Mouse (Mus musculus): ENCODE results near the gene Myo10. TPM values are rescaled to one million over a fixed set of nuclear protein-coding genes. Genes with fewer than 3 reads are reported as not detected.

Myo10 gene
- total RNA-seq, 2 experiments from 2014 or later, result 71.4 to 77.1 TPM

DNA sequence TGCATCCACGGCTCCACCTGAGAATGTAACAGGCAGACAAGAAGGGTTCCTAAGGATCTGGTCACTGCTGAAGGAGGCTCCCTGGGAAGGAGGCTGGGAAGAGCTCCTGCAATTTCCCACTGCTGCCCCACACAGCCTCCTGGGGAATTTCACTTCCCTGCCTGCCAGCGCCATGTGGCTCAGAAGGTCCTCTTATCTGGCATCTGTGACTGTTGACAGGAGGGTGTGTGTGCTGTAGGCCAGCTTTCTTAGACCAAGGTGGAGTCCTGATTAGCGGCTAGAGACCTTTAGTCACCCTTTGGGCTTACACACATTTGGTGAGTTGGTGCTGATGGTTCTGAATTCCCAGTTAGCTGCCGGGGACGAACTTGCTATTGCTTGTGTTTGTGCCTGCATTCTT, 28.0 kb downstream of the Myo10 start:
- no peak for DNase-seq (ENCODE audit: low spot score in 2 of 2)

DNA sequence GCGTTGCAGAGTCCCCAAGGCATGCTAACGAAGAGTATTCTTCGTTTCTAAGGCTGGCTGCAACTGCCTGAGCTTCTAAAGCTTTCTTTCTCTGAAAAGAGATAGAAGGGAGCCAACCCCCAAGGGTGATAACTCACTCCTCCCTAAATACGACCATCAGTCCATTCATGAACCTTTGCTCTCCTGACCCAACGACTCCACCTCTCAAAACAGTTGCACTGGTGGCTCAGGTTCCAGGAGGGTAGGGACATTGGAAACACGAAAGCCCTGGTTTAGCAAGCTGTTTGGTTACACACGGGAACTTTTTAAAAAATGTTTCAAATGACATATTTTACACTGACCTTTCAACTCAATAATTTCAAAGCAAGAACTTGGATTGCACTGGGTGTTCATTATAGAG, 29.5 kb downstream of the Myo10 start:
- no peak for DNase-seq (ENCODE audit: low spot score in 2 of 2)

DNA sequence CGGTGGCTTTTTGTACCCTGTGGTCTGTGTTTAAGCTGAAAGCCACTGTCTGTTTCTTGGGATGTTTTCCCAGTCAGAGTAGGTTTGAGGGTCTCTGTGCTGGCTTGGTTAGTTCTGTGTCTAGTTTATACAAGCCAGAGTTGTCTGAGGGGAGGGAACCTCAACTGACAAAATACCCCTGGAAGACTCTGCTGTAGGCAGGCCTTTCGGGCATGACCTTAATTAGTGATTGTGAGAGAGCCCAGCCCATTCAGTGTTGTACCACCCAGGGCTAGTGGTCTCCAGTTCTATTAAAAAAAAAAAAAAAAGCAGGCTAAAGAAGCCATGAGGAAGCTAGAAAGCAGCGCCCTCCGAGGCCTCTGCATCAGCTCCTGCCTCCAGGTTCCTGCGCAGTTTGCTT, 30.0 kb downstream of the Myo10 start:
- DNase-seq (ENCODE audit: low spot score in 2 of 2), result no peak

DNA sequence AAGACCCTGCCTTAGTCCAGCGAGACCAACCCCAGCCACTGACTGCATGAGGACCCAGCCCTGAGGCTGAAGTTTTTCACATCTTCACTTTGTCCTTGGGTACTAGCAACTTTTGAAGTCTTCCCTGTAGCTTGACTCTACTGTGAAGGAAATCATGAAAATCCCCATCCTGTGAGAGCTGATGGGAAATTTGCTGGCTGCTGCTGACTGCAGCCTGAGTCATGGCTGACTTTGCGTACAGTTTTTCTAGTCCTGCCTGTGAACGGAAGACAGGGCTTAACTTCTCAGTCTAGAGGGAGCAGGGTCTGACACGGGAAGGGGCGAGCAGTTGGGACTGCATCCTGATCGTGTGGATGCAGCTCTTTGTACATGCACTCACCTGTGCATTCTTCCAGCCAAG, 30.6 kb downstream of the Myo10 start:
- DNase-seq (ENCODE audit: low spot score in 2 of 2), result no peak

DNA sequence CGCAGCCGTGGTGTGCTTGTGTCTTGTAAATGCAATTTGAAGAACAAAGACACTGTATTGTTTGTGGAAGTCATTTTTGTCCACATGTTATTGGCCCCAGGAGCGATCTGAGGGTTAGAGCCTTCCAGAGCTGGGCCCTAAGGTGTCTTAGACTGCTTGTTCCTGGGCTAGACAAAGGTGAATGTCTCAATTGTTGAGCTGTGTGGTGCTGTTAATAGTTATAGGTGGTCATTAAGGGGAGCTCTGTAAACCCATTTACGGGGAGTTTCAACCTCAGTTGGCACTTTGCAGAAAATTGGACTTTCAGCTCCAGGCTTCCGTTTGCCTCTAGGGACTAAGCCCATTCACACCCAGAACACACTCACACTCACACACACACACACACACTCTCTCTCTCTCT, 31.4 kb downstream of the Myo10 start:
- DNase-seq (ENCODE audit: low spot score in 2 of 2), result no peak

DNA sequence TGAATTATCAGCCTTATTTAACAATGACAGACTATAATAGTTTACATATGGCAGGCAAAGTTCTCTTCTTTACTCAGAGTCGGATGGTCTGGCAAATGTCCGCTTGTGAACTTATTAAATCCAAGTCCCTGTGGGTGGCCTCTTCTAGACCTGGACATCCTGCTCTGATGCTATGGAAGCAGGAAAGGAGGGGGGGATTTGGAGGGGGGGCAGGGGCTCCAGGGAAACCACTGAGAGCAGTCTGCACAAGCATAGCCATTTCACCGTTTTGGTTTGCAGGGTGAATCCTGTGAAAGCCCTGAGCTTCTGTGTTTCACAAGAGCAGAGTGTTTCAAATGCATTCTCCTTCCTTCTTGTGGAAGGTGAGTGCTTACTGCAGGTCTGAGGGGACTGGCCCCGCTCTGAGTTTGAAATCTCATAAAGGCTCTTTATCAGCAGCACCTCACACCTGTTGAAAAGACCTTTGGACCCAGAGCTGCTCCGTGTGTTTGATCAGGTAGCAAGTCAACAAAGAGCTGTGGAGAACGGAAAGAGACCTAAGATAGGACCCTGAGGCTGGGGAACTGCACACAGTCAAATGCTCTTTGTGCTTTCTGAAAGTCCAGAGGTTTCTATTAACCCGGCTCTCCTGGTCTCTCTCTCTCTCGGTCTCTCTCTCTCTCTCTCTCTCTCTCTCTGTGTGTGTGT, 40.7 kb downstream of the Myo10 start:
- no peak for DNase-seq (ENCODE audit: low spot score in 2 of 2)

DNA sequence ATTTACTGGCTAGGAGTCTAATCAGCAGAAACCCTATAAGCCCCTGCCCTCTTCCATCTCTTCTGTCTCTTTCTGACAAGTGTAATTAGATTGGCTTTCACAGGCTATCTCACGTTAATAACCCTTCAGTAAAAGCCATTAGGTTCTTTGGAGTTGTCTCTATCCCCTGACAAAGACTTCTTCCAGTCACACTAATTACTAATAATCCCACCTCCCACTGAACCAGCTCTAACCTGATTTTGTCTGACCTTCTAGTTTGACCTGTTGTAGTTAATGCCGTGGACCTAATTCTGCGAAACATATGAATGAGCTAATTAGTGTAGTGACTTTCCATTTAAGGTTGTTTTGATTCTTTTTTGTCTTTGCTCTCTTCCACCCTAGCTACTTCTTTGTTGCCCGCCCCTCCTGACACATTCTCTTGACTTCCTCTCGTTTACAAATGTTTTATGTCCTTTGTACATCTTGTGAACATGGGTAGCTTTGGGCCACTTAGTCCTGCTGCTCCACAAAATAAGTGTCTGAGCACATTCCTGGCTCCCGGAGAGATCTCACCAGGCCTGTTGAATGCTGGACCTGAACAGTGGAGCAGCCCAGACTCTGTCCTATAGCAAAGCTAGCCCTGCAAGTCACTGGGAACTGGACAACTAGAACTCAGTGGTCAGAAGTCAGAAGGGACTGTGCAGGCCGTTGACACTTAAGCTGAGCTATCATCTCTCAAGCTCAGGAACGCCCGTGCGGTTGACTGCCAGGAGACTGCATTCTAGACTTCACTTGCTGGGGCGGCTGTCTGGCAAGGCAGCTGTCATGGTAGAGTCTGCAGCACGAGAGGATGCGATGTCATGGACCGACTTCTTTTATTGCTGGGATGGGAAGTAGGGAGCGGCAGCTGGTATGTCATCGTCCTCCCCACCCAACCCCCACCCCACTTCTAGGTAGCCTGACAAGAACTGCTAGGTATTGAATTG, 47.2 kb downstream of the Myo10 start:
- no peak for DNase-seq (ENCODE audit: low spot score in 2 of 2)

DNA sequence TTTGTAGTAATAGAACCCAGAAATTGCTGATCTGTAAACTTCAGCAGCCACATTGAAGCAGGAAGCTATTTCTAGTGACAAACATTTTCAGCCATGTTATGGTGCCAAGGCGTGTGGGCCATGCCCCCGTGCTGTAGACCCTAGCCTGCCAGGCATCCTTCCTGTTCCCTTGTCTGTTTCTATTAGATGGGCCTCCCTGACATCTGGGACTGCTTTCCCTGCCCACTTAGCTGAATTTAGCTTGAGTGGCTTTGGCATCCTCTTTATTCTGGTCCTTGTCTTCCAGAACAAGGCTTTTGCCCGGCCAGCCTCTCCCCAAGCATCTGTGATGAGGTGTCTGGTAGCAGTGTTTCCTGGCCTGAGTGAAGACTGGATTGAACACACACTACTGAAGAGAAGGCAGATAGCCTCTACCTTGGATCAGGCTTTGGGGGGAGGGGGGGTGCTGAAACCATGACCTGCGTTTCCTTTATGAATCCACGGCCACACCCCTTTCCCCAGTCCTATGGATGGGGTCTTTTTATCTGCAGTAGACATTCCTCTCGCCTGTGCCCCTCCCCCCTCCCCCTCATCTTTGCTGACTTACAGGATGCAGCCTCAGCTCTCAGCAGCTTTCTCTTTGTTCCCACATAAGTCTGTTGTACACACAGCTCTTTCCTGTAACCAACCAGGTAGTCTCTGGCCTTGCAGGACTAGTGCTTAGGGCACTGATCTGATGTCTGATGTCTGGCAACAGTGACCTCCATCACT, 51.1 kb downstream of the Myo10 start:
- no peak for DNase-seq (ENCODE audit: low spot score in 2 of 2)

DNA sequence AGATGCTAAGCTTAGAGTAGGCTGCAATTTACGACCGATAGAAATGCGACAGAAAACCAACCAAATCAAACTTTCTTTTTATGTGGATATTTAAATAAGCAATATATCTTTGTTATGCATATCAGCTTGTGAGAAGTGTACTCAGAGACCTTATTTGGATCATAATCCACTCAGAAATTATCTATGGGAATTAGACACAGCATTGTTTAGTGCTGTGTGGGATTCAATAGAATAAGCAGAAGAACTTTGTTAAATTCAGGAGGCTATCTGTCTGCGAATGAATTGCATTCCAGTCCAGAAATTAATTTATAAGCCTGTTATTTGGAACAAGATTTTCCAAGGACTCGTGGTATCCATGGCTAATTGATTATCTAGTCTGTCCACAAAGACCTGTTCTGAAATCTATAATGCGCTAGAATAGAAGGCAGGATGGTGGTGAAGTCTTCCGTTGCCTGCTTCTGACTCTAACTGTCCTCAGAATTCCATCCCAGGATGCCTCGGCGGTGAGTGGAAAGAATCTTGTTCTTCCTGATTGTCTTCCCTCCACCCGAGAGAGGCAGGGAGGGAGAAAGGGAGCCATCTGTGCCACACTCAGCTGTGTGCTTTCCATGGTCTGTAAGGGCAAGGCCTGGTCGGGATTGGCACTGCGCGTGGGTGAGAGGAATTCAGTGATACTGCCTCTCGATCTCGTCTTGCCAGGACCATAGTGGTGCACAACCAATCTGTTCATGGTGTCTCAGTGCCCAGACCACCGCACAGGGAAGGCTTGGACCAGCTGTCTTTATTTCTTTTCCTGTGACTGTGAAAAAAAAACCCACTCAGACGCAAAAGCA, 52.0 kb downstream of the Myo10 start:
- no peak for DNase-seq (ENCODE audit: low spot score in 2 of 2)

DNA sequence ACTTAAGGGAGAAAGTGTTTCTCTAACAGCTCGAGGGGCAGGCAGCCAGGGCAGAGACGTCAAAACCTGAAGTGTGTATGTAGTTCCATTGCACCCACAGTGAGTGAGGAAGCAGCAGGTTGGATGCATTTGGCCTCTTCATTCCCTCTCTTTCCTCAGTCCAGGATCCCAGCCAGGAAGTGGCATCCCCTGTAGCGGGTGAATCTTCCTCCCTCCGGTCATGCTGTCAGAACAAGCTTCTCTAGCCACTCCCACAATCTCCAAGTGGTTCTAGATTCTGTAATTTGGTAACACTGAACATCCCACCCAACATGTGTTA, 52.6 kb downstream of the Myo10 start:
- no peak for DNase-seq (ENCODE audit: low spot score in 2 of 2)

DNA sequence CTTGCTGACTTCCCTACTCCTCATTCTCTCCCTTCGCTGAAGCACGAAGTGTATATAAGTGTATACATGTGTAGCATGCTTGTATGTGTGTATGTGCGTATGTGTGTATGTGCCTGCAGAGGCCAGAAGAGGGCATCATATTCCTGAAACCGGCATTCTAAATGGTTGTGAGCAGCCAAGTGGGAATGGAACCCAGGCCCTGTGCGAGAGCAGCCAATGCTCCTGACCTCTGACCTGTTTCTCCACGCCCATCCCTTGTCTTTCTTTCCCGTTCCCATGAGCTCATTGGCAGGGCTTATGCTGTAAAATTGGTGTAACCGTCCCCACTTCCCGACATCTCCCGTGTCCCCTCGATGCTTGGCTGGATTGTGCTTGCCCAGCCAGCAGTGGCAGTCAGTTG, 53.0 kb downstream of the Myo10 start:
- no peak for DNase-seq (ENCODE audit: low spot score in 2 of 2)

DNA sequence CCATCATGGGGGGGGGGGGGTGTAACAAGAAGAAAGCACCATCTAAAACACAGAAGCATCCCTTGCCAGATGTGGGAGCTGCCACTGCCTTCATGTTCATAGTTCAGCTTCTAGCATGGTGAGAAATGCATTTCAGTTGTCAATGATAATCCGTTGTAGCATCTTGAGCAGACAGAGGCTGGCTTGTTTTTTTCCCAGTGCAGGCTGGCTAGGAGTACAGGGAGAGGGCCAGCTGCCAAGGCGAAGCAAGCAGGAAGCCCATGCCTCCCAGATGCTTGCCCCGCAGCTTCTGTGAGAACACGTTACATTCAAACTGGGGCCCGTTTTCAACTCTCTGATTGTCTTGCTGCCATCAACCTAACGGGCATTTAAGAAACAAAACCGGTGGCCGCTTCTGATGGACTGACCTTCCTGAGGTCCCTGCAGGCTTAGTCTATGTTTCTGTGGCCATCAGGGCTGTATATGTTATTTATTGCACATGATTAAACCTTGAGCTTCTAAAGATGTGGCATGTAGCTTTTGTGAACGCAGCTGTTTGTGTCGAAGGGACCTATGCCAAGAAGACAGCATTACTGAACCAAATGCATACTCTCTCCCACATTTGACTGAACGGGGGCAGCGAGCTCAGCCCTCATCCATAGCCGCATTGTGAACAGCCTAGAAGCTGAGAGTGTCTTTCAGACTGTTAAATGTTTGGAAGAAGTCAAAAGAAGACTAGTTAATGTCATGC, 53.9 kb downstream of the Myo10 start:
- peak; percentile 54 to 62 for DNase-seq (ENCODE audit: low spot score in 2 of 2)

DNA sequence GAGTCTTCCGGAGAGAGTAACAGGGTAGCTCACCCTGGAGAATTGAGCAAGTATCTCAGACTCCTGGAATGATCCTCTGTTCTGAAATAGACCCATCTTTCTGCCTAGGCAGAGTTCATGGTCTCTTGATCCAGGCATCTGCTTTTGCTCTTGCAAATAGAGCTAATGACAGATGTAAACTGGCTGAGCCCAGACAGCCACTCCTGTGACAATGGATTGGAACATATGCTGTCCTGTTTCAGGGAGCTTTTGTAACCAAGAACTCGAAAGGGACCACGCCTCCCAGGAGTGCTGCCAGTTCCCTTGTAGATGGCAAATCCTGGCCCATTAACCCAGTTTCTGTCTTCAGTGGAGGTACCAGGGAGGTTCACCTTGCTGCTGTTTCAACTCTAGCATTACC, 56.8 kb downstream of the Myo10 start:
- no peak for DNase-seq (ENCODE audit: low spot score in 2 of 2)

DNA sequence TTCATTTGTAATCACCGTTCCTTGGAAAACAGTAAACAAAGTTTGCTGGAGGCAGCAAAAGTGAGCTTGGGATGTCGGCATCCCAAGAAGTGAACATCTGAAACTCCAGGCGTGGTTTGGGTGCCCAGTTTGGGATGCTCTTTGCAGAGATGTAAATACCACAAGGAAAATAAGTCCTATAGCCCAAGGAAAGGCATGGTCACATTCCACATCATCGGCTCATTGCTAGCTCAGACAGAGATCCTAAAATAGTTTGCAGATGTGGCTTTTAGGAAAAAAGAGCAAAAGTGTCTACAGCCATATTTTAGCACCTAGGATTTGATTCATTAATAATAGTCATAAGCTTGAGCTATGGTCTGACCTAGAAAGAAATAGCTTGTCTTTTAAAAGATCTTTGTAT, 57.3 kb downstream of the Myo10 start:
- no peak for DNase-seq (ENCODE audit: low spot score in 2 of 2)

DNA sequence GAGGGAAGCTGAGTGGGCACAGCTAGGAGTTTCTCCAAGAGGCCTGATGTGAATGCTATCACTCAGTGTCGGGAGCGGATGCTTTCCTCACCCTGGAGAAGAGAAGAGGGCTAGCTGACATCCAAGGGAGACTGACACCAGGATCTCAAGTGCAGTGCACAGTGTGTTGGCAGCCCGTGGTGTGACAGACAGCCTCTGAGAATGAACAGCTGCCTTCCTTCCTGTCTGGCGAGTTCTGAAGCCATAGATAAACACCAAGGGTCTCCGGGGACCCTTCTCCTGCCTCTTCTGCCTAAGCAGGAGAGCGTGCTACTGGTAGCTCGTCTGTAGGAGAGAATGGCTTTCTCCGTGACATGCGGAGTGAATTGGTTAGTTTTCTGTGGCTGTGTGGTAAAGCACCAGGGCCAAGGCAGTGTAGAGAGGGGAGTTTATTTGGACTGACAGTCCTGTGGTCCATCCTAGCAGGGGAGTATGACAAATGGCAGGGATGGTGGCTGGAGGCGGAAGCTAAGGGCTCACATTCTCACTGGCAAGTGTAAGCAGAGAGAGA, 58.0 kb downstream of the Myo10 start:
- DNase-seq (ENCODE audit: low spot score in 2 of 2), result no peak

DNA sequence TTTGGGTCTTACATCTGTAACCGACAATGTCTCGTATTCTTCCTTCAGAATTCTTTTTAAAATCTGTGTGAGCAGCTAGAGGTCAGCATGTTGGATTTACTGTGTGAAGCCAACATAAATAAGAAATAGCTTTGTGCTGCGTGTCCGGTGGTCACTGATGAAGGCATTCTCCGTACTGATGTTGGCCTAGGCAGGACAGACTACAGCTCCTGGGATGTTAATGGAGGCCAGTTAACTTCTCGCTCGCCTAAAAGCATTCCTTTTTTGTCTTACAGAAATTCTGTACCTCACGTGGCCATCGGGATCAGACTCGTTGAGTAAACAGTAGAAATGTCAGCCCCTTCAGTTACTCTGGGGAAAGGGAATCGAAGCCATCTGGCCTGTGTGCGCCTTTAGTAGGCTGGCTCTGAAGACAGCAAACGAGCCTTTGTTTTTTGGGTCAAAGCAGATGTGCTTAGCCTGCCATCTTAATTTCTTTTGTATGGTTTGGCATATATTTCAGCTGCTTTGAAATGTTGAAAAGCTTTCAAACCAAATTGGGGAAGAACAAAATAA, 60.7 kb downstream of the Myo10 start:
- no peak for DNase-seq (ENCODE audit: low spot score in 2 of 2)

DNA sequence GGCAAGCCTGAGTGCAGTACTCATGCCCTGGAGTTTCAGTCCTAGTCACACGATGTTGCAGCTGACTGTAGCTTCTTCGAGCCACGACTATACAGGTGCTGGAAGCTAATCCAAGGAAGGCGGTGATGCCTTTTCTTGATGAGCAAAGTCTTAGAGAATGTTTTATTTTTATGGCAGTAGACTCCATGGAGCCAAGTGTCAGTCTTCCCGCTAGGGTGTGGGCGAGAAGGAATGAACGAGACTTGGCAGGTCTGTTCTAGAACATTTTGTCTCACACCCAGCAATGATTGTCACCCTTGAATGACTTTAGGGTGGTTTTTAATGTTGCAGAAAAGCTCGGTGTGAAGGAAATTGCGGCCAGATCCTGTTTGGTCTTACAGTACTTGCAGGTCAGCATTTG, 62.9 kb downstream of the Myo10 start:
- no peak for DNase-seq (ENCODE audit: low spot score in 2 of 2)

DNA sequence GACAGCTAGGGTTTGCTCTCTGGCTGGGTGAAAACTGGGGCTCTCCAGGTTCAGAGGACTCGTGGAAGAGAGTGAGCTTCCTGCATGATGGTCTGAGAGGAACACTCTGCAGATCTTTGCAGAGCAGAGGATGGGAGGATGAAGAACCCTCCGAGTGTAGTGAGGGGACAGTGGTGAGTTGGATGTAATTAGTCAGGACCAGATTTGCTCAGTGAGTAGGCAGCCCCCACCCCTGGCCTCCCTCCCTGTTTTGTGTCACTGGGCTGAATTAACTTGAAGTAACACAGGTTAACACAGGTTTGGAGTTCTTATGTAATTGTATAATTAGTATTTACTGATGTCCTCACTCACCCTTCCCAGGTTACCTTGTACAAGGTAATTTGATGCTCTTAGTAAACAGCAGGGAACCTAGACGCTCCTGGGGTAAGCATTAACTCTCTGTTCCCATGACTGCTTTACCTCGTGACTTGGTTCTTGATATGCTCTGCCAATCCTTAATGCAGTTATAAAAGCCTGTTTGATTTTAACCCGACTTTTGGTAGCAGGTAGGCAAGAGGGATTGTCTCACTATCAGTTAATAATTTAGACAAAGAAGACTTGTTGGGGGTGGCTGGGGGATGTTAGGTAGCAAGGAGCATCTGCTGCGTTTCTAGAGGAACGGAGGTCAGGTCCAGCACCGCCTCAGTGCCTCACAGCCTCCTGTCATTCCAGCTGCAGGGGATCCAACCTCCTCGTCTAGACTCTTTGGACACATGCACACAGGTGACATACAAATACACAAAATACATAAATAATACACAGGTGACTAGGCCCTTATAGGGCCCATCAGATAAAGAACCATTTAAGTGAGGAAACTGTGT, 66.3 kb downstream of the Myo10 start:
- DNase-seq (ENCODE audit: low spot score in 2 of 2), result no peak

DNA sequence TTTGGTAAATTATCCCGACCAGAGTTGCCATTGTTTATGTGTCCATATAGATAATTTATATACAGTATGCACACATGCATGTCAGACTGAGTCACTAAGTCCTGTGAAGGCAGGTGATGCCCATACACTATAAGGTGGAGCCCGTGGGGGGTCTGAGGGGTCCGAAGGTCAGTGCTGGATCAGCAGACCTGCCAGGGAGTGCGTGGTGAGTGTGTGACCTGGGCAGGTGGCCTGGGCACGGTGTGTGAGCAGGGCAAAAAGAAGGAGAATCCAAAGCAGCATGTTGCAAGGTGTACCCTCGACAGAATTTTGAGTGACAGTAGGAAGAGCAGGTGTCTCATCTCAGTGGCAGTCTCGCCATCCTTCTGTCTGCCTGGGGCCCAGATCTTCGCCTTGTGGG, 67.2 kb downstream of the Myo10 start:
- no peak for DNase-seq (ENCODE audit: low spot score in 2 of 2)
